Mouse (Mus musculus) hindbrain, postnatal 0 days (tissue): ENCODE data around the gene Sowaha. TPM values are rescaled to one million over a fixed set of nuclear protein-coding genes. Genes with fewer than 3 reads are reported as not detected.
A peak's percentile ranks its signal among the peaks of the same experiment; 100 is the strongest.

Experiments
- ATAC-seq: fragments of 200-750 bp; cut with Nextera tagmentation; 2 replicates; pipeline ENCODE4 v1.8.0; 2017; ENCODE audit warnings: mild to moderate bottlenecking, moderate TSS enrichment, moderate library complexity
- DNase-seq: peaks from one replicate; pipeline ENCODE4 v3.0.0-alpha.2; 2015; ENCODE audit warnings: low spot score
- H3K27ac ChIP-seq: fragments of 300-500 bp; sonication (generic); 2 replicates; pipeline ENCODE4 v1.5.1; 2014; ENCODE audit warnings: mild to moderate bottlenecking
- H3K27me3 ChIP-seq: fragments of 300-500 bp; sonication (generic); 2 replicates; pipeline ENCODE4 v1.6.1; 2014; ENCODE audit warnings: low read length, mixed read lengths; ENCODE audit not compliant: insufficient read depth
- H3K36me3 ChIP-seq: fragments of 300-500 bp; sonication (generic); 2 replicates; pipeline ENCODE4 v1.6.1; 2014; ENCODE audit warnings: low read length, mixed read lengths; ENCODE audit not compliant: insufficient read depth
- H3K4me1 ChIP-seq: fragments of 300-500 bp; sonication (generic); 2 replicates; pipeline ENCODE4 v1.6.1; 2014; ENCODE audit warnings: antibody characterized with exemption, low read length, mixed read lengths; ENCODE audit not compliant: insufficient read depth
- H3K4me2 ChIP-seq: fragments of 300-500 bp; sonication (generic); 2 replicates; pipeline ENCODE4 v1.6.1; 2014; ENCODE audit warnings: low read depth, mild to moderate bottlenecking, low read length, moderate library complexity, mixed read lengths
- H3K4me3 ChIP-seq: fragments of 300-500 bp; sonication (generic); 2 replicates; pipeline ENCODE4 v1.5.1; 2014; ENCODE audit warnings: low read length
- H3K9ac ChIP-seq: fragments of 300-500 bp; sonication (generic); replicated peaks from 2 replicates; pipeline ENCODE4 v1.6.1; 2014; ENCODE audit warnings: mild to moderate bottlenecking, low read length, moderate library complexity, mixed read lengths
- H3K9me3 ChIP-seq: fragments of 300-500 bp; sonication (generic); 2 replicates; pipeline ENCODE4 v1.6.1; 2016; ENCODE audit warnings: low read length, mixed read lengths
- CTCF ChIP-seq: IDR thresholded peaks from 2 replicates; pipeline ENCODE4 v1.5.1; 2016; ENCODE audit warnings: antibody characterized with exemption, control low read depth, low read depth
- whole genome bisulfite sequencing: fragments of 180-500 bp; shearing (Covaris S2); extraction: QIAGEN DNeasy Blood & Tissue Kit; methylation state at CpG from one replicate; pipeline ENCODE4 v1.1.7; 2014; 5-methylcytosine and 5-hydroxymethylcytosine counted together
- polyA plus RNA-seq: library from polyadenylated mRNA; unstranded; fragments of >200 nt; fragmentation: Nextera tagmentation; extraction: Ambion mirVana; gene quantifications from 2 replicates; pipeline ENCODE4 v1.2.1, GENCODE M21; 2015
- total RNA-seq: library from RNA; depleted of rRNA; stranded (reverse); fragments of >200 nt; gene quantifications from 2 replicates; pipeline ENCODE4 v1.2.3, GENCODE M21; 2014

Sowaha gene
- total and polyA plus RNA-seq, 2 experiments from 2014 or later: 4.2 to 8.7 TPM

- DNase-seq (no peak), ATAC-seq (no peak)
- Histone ChIP-seq H3K4me2 (no peak overlapping the region), H3K27me3 (peaks cover 12% of the 10 kb centered on the region), H3K4me3 (no peak overlapping the region), H3K27ac (no peak overlapping the region), H3K36me3 (no peaks in the 10 kb centered on the region), H3K9ac (no peak overlapping the region), H3K9me3 (no peaks in the 10 kb centered on the region), H3K4me1 (0 out of 2 replicates have a peak, but pooled peaks cover 4% of the 10 kb centered on the region)
- TF ChIP-seq CTCF: peak; percentile 58
- 43% methylated on average over 3 of the region's 3 CpGs for WGBS
Measured at GRCm38 (mm10) chr11:53485719-53486118, 5.6 kb upstream of the Sowaha start.

DNA sequence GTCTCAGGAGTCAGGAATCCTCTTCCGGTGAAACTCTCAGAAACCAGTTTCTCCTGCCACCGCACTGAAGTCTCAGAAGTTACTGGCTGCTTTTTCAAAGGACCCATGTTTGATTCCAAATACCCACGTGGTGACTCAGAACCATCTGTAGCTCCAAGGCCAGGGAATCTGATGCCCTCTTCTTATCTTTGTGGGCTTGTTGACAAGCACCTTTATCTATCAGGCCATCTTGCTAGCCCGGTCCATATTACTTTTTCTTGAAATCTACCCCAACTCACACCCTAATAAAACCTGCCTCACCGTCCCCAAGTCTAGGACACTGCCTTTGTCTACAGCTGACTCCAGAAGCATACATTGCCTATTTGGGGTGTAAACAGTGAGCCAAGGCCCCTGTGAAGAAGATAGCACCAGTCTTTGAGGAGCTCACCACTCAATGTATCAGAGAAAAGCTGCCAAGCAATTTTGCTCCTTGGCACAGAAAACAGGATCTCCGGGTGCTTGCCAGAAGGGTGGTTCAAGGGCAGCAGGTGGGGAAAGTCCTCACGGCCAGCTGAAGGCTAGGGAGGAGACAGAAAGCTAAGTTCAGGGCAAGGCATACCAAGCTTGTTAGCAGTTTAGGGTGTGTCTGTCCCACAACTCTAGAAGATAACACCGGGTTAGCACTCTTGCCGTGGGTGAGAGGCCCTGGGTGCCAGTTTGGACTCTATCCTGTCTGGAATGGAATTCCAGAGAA lies 3.3 kb upstream of the Sowaha start:
- 67% methylated on average over 9 of the region's 9 CpGs for WGBS
- Histone ChIP-seq H3K9ac (no peak overlapping the region), H3K4me1 (0 out of 2 replicates have a peak, but pooled peaks cover 4% of the 10 kb centered on the region), H3K4me3 (no peak overlapping the region), H3K27me3 (peaks cover 22% of the 10 kb centered on the region), H3K4me2 (no peak overlapping the region), H3K36me3 (no peaks in the 10 kb centered on the region), H3K27ac (no peak overlapping the region), H3K9me3 (no peaks in the 10 kb centered on the region)
- TF ChIP-seq CTCF: no peak
- DNase-seq: peak; percentile 18
- ATAC-seq: no peak

DNA sequence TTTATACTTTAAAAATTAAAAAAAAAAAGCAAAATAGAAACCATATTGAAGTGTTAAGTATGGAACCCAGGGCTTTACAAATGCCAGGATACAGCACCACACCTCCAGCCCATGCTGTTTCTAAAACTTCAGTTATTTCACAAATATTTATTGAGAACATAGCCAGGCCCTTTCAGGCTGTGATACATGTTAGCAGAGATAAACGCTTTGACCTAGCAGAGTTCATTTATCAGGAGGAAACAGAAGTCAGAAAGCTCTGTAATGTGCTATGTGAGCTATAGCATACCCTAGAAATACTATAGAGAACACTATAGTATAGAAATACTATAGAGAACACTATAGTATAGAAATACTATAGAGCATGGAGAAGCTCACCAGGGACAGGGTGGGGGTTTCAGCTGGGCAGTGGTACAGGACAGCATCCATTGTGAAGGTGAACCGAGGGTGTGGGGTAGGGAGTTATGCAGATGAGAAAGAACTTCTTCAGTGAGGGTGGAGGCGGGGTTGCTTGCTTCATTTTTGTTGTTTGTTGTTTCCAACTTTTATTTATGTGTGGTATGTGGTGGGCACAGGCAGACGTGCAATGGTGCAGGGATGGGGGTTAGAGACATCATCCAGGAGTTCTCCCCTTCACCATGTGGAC lies 1.1 kb upstream of the Sowaha start:
- Histone ChIP-seq H3K4me2 (no peak overlapping the region), H3K27me3 (peaks cover 29% of the 10 kb centered on the region), H3K36me3 (no peaks in the 10 kb centered on the region), H3K27ac (no peak overlapping the region), H3K9ac (no peak overlapping the region), H3K4me1 (no peaks in the 10 kb centered on the region), H3K9me3 (no peaks in the 10 kb centered on the region), H3K4me3 (no peak overlapping the region)
- TF ChIP-seq CTCF: no peak
- no peak for DNase-seq
- WGBS: 73% methylated on average over 4 of the region's 4 CpGs
- no peak for ATAC-seq

DNA sequence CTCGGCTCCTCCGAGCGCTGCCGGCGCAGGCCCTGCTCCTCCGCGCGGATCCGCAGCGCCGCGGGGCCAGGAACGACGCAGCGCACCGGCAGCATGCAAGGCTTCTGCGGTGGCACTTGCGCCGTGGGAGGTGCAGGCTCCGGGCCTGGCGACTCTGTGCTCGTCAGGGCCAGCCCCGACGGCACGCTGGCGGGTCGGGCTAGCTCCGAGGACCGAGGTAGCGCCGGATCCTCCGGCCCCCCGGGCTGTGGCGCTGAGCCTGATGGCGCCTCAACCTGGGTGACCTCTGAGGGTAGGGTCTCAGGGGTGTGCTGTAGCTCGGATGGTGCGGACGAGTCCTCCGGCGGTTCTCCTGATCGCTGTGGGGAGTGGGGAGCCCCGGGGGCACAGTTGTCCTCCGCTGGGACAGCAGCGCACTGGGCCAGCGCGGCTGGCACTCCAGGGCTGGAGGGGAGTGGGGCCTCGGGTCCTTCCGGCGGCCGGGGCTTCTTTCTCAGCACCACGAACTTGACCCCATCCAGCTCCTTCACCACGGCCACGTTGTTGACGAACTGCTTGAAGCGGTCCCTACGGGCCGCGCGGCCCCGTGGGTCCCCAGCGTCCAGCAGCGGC lies 797 bp downstream of the Sowaha start:
- 1% methylated on average over 54 of the region's 62 CpGs for WGBS
- H3K27me3 ChIP-seq: peaks cover 29% of the 10 kb centered on the region

DNA sequence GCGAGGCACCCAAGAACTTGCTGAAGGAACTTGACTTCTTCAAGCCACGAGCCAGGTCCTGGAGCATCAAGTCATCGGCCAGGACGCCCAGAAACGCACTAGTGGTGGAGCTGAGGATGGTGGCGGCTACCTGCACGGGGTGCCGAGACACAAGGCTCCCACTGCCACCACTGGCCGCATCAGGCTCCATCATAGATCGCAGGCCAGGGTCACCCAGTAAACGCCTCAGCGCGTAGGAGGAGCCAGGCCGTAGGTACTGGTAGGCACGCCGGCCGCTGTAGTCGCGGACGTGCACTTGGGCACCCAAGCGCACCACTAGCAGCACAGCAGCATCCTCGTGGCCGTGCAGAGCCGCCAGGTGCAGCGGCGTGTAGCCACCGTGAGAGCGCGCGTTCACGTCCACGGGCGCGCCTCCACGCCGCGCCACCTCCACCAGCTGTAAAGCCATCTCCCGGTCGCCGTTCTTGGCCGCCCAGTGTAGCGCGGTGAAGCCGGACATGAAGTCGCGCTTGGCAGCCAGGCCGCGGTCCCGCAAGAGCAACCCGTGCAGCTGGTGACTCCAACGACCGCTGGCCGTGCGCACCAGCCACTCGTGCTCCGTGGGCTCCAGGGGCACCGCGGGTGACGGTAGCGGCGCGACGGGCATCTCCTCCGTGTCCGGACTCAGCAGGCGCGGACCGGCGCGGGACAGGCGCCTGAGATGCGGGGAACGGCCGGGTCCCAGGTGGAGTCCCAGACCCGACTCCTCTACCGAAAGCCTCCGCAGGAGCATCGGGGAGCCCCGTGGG lies 1.5 kb downstream of the Sowaha start:
- 5% methylated on average over 76 of the region's 79 CpGs for WGBS
- Histone ChIP-seq H3K4me1 (no peaks in the 10 kb centered on the region), H3K4me2 (peak overlapping the region; percentile 70), H3K36me3 (no peaks in the 10 kb centered on the region), H3K27me3 (peaks cover 29% of the 10 kb centered on the region), H3K4me3 (peak overlapping the region; percentile 58), H3K27ac (no peak overlapping the region), H3K9me3 (no peaks in the 10 kb centered on the region), H3K9ac (peak overlapping the region; percentile 40)
- ATAC-seq: peak; percentile 28
- no peak for TF ChIP-seq CTCF
- DNase-seq: peak; percentile 47

More for the DNA sequence above, 797 bp downstream of the Sowaha start:
- Histone ChIP-seq H3K36me3 (no peaks in the 10 kb centered on the region), H3K9ac (peak overlapping the region; percentile 40), H3K9me3 (no peaks in the 10 kb centered on the region), H3K4me3 (peak overlapping the region; percentile 58), H3K4me2 (peak overlapping the region; percentile 70), H3K4me1 (no peaks in the 10 kb centered on the region), H3K27ac (peak overlapping the region; percentile 45; the same call in 1 of the 2 replicates)
- TF ChIP-seq CTCF: no peak
- ATAC-seq (peak; percentile 55), DNase-seq (no peak)

DNA sequence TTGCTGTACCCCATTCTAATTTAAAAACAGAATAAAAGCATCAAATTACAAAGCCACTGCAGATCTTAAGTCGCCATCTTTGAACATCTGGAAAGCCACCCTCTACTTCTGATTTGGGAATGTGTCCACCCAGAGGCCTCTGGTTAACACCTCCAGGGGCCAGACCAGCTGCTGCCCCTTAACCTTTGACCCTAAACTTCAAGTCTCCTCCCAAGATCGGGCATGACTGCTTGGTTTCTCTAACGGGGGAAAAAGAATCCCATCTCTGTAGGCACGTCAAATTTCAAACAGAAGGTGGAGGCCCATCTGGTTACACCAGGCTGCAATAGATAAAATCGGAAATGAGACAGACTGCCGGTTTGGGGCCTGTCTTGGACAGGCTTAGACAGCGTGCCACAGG lies 2.2 kb downstream of the Sowaha start:
- H3K4me2 ChIP-seq: no peak overlapping the region

More for the DNA sequence above, 2.2 kb downstream of the Sowaha start:
- Histone ChIP-seq H3K4me3 (no peak overlapping the region), H3K9ac (no peak overlapping the region), H3K4me1 (no peaks in the 10 kb centered on the region), H3K9me3 (no peaks in the 10 kb centered on the region), H3K27ac (no peak overlapping the region), H3K36me3 (no peaks in the 10 kb centered on the region), H3K27me3 (peaks cover 29% of the 10 kb centered on the region)
- 59% methylated on average over 7 of the region's 7 CpGs for WGBS
- ATAC-seq (no peak), DNase-seq (no peak)
- no peak for TF ChIP-seq CTCF
